Mouse (Mus musculus): ENCODE measurements at regions not wholly inside any gene's neighbourhood (a gene's known extent, or its start where the extent isn't known, plus 50 kb on each side); places are given as distances from the start of the nearest gene placed in this dataset.

DNA sequence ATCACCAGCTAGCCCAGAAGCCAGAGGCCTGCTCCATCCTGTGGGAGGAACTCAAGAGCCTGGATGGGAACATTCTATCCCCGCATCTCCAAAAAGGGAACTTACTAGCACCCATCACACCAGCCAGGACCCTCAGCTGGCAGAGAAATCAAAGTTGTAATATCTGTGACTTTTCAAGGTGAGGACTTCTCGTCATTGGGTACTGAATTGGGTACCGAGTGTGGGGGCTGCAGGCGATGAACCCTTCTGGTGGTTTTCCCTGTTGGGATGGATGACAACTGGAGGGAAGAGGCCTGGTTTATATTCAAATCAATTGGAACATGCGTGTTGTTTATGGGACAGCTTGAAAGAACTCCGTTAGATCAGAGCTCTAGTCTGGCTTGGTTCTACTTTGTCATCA, 187.1 kb upstream of the Gjb5 start:
- TF ChIP-seq CTCF (IDR thresholded peaks at IDR 0.05; ENCODE audit: borderline replicate concordance, control insufficient read depth, extremely low read depth, insufficient read depth, low read length, poor library complexity): no peak
- no peak for TF ChIP-seq POLR2A (IDR thresholded peaks at IDR 0.05; ENCODE audit: control insufficient read depth, extremely low read depth, insufficient read depth, low read length, poor library complexity)

Data from thymus, adult 2 months (tissue).